Mouse (Mus musculus): Measurements from ENCODE around the gene Traip. TPM values are rescaled to one million over a fixed set of nuclear protein-coding genes. Genes with fewer than 3 reads are reported as not detected.
A peak's percentile ranks its signal among the peaks of the same experiment; 100 is the strongest.

Gene Traip
- polyA plus RNA-seq, 2 experiments: 7.4 to 18.1 TPM

- no peak overlapping the region for H3K4me3 ChIP-seq (ENCODE audit: insufficient read depth in 1 of 2, low read depth in 2 of 2, low read length in 2 of 2)
- no peaks in the 10 kb centered on the region for H3K9me3 ChIP-seq (ENCODE audit: control insufficient read depth, low read length)
- WGBS (ENCODE audit: insufficient replicate concordance): 56% methylated on average over 4 of the region's 4 CpGs
- H3K36me3 ChIP-seq (replicated peaks; ENCODE audit: control insufficient read depth, insufficient read depth, low read depth): no peaks in the 10 kb centered on the region
- no peak overlapping the region for H3K9ac ChIP-seq (replicated peaks)
- no peak for DNase-seq (ENCODE audit: low read depth in 3 of 3, low spot score in 3 of 3)
- H3K27me3 ChIP-seq (ENCODE audit: control insufficient read depth, insufficient read depth, low read length): peaks cover 33% of the 10 kb centered on the region
- TF ChIP-seq EP300 (IDR thresholded peaks at IDR 0.05; ENCODE audit: low read depth) (no peak), CTCF (IDR thresholded peaks at IDR 0.05; ENCODE audit: low read depth) (no peak)
- H3K4me1 ChIP-seq (replicated peaks; ENCODE audit: control insufficient read depth in 2 of 2, insufficient read depth in 2 of 2, low read length in 1 of 2): 0 out of 4 replicates have a peak, but pooled peaks cover 0 to 2% of the 10 kb centered on the region in 2 experiments
- no peak for ATAC-seq (ENCODE audit: insufficient read depth)
- H3K27ac ChIP-seq: no peak overlapping the region
- no peak overlapping the region for H3K4me2 ChIP-seq (ENCODE audit: low read depth)
Measured at GRCm38 (mm10) chr9:107932221-107932620, 17.7 kb upstream of the Traip start.

- DNase-seq (ENCODE audit: low read depth in 3 of 3, low spot score in 3 of 3) (no peak), ATAC-seq (ENCODE audit: insufficient read depth) (no peak)
- no peak overlapping the region for H3K9ac ChIP-seq (replicated peaks)
- H3K4me2 ChIP-seq (ENCODE audit: low read depth): no peak overlapping the region
- H3K27ac ChIP-seq: no peak overlapping the region
- TF ChIP-seq EP300 (IDR thresholded peaks at IDR 0.05; ENCODE audit: low read depth): no peak
- no peak for TF ChIP-seq CTCF (IDR thresholded peaks at IDR 0.05; ENCODE audit: low read depth)
- 67% methylated on average over 11 of the region's 11 CpGs for WGBS (ENCODE audit: insufficient replicate concordance)
- no peaks in the 10 kb centered on the region for H3K9me3 ChIP-seq (ENCODE audit: control insufficient read depth, low read length)
- peaks cover 41% of the 10 kb centered on the region for H3K27me3 ChIP-seq (ENCODE audit: control insufficient read depth, insufficient read depth, low read length)
- H3K36me3 ChIP-seq (replicated peaks; ENCODE audit: control insufficient read depth, insufficient read depth, low read depth): no peaks in the 10 kb centered on the region
- H3K4me3 ChIP-seq (ENCODE audit: insufficient read depth in 1 of 2, low read depth in 2 of 2, low read length in 2 of 2): no peak overlapping the region
- no peaks in the 10 kb centered on the region for H3K4me1 ChIP-seq (replicated peaks; ENCODE audit: control insufficient read depth in 2 of 2, insufficient read depth in 2 of 2, low read length in 1 of 2)
Measured at GRCm38 (mm10) chr9:107934146-107934545, 15.8 kb upstream of the Traip start.

DNA sequence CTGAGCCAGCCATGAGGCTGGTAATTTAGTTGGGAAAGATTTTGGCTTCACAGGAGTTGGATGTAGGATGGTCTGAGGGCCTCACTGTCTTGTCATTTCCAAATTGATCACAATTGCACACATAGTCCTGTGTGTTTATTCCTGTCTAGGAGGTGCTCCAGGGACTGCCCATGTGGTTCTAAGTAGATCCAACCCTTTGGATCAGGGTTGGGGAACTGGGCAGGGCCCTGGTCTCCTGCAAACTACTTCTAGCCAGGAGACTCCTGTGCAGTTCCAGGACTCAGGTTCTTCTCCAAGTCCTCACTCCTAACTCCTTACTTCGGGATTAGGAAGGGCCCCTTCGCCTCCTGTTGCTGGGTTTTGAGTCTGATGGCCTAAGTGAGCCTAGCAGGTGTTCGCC lies 14.6 kb upstream of the Traip start, which contains the start of gene Camkv:
Gene Camkv (plus strand): TSS at position 301 of the 400 bp plus-strand sequence.
- no peak for DNase-seq (ENCODE audit: low read depth in 3 of 3, low spot score in 3 of 3)
- Histone ChIP-seq H3K4me3 (ENCODE audit: insufficient read depth in 1 of 2, low read depth in 2 of 2, low read length in 2 of 2) (peak within 1 kb of the TSS; percentile 9 to 12; a peak in 2 of 4 replicates), H3K4me2 (ENCODE audit: low read depth) (peak within 1 kb of the TSS; percentile 38), H3K27me3 (ENCODE audit: control insufficient read depth, insufficient read depth, low read length) (peaks cover 41% of the 10 kb centered on the region), H3K9ac (replicated peaks) (no peak within 1 kb of the TSS), H3K36me3 (replicated peaks; ENCODE audit: control insufficient read depth, insufficient read depth, low read depth) (no peaks in the 10 kb centered on the region), H3K9me3 (ENCODE audit: control insufficient read depth, low read length) (no peaks in the 10 kb centered on the region), H3K4me1 (replicated peaks; ENCODE audit: control insufficient read depth in 2 of 2, insufficient read depth in 2 of 2, low read length in 1 of 2) (no peaks in the 10 kb centered on the region), H3K27ac (no peak within 1 kb of the TSS)
- no peak for ATAC-seq (ENCODE audit: insufficient read depth)
- no peak for TF ChIP-seq CTCF (IDR thresholded peaks at IDR 0.05; ENCODE audit: low read depth)
- no peak for TF ChIP-seq EP300 (IDR thresholded peaks at IDR 0.05; ENCODE audit: low read depth)
- WGBS (ENCODE audit: insufficient replicate concordance): 43% methylated on average over 3 of the region's 3 CpGs

DNA sequence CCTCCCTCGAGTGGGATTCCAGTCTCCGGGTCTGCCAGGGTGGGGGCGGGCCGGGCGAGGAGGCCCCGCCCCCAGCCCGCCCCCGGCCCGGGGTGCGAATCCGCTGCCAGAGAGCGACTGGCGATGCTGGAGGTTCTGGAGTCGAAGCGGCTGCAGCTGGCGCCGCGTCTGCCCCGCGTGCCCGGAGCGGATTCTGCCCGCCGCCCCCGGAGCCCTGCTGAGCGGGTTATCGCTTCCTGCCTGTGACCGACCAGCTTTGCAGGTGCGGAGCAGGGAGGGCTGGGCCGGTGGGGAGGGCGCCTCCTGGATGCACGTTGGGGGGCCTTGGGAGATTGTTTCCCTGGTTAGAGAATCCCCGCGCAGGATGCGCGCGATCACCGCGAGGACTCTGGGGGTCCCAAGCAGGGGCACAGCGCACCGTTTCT lies 14.1 kb upstream of the Traip start:
- DNase-seq (ENCODE audit: low read depth in 3 of 3, low spot score in 3 of 3) (no peak), ATAC-seq (ENCODE audit: insufficient read depth) (no peak)
- TF ChIP-seq CTCF (IDR thresholded peaks at IDR 0.05; ENCODE audit: low read depth) (no peak), EP300 (IDR thresholded peaks at IDR 0.05; ENCODE audit: low read depth) (no peak)
- no peaks in the 10 kb centered on the region for H3K9me3 ChIP-seq (ENCODE audit: control insufficient read depth, low read length)
- H3K27ac ChIP-seq: no peak overlapping the region
- H3K36me3 ChIP-seq (replicated peaks; ENCODE audit: control insufficient read depth, insufficient read depth, low read depth): no peaks in the 10 kb centered on the region
- H3K4me2 ChIP-seq (ENCODE audit: low read depth): peak overlapping the region; percentile 38
- H3K27me3 ChIP-seq (ENCODE audit: control insufficient read depth, insufficient read depth, low read length): peaks cover 41% of the 10 kb centered on the region
- 2% methylated on average over 41 of the region's 41 CpGs for WGBS (ENCODE audit: insufficient replicate concordance)
- peak overlapping the region; percentile 9 to 12; a peak in 2 of 4 replicates for H3K4me3 ChIP-seq (ENCODE audit: insufficient read depth in 1 of 2, low read depth in 2 of 2, low read length in 2 of 2)
- H3K4me1 ChIP-seq (replicated peaks; ENCODE audit: control insufficient read depth in 2 of 2, insufficient read depth in 2 of 2, low read length in 1 of 2): no peaks in the 10 kb centered on the region
- H3K9ac ChIP-seq (replicated peaks): no peak overlapping the region

GRCm38 (mm10) chr9:107936215-107936822 lies 13.6 kb upstream of the Traip start:
- TF ChIP-seq EP300 (IDR thresholded peaks at IDR 0.05; ENCODE audit: low read depth) (no peak), CTCF (IDR thresholded peaks at IDR 0.05; ENCODE audit: low read depth) (no peak)
- Histone ChIP-seq H3K27me3 (ENCODE audit: control insufficient read depth, insufficient read depth, low read length) (peaks cover 41% of the 10 kb centered on the region), H3K4me2 (ENCODE audit: low read depth) (peak overlapping the region; percentile 38), H3K9ac (replicated peaks) (no peak overlapping the region), H3K9me3 (ENCODE audit: control insufficient read depth, low read length) (no peaks in the 10 kb centered on the region), H3K4me3 (ENCODE audit: insufficient read depth in 1 of 2, low read depth in 2 of 2, low read length in 2 of 2) (peak overlapping the region; percentile 9 to 12; a peak in 2 of 4 replicates), H3K4me1 (replicated peaks; ENCODE audit: control insufficient read depth in 2 of 2, insufficient read depth in 2 of 2, low read length in 1 of 2) (no peaks in the 10 kb centered on the region), H3K27ac (no peak overlapping the region), H3K36me3 (replicated peaks; ENCODE audit: control insufficient read depth, insufficient read depth, low read depth) (no peaks in the 10 kb centered on the region)
- ATAC-seq (ENCODE audit: insufficient read depth): no peak
- 7% methylated on average over 29 of the region's 29 CpGs for WGBS (ENCODE audit: insufficient replicate concordance)
- DNase-seq (ENCODE audit: low read depth in 3 of 3, low spot score in 3 of 3): no peak
